Mouse (Mus musculus) B cell, adult 2 months (primary cell): Measurements from ENCODE around the gene Hecw2.

Experiments
- DNase-seq, 2 experiments: peaks; one replicate each; pipeline ENCODE4 v3.0.0; 2022

Hecw2 gene

GRCm38 (mm10) chr1:53823687-53824445, 371.1 kb downstream of the Hecw2 start:
- peak; percentile 76 to 81 for DNase-seq

- no peak for DNase-seq
Measured at GRCm38 (mm10) chr1:53821983-53822382, 373.0 kb downstream of the Hecw2 start.

GRCm38 (mm10) chr1:53820041-53820632, 374.8 kb downstream of the Hecw2 start:
- DNase-seq: no peak

- DNase-seq: no peak
Measured at GRCm38 (mm10) chr1:53818072-53818862, 376.7 kb downstream of the Hecw2 start.

DNA sequence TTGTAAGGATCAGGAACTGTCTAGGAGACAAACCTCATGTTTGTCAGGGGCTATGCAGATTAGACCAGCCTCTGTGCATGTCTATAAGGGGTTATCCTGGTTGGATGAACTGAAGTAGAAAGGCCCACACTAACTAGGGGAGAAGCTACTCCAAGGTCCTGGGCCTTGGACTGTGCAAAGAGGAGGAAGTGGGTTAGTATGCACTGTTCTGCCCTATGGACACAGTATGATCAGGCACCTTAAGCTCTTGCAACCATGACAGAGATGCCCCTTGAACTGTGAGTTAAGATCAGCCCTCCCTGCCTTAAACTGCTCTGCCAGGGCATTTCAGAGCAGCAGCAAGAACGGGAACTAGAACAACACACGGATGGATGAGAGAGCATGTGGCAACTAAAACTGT, 378.6 kb downstream of the Hecw2 start:
- peak; percentile 26 to 34 for DNase-seq

DNA sequence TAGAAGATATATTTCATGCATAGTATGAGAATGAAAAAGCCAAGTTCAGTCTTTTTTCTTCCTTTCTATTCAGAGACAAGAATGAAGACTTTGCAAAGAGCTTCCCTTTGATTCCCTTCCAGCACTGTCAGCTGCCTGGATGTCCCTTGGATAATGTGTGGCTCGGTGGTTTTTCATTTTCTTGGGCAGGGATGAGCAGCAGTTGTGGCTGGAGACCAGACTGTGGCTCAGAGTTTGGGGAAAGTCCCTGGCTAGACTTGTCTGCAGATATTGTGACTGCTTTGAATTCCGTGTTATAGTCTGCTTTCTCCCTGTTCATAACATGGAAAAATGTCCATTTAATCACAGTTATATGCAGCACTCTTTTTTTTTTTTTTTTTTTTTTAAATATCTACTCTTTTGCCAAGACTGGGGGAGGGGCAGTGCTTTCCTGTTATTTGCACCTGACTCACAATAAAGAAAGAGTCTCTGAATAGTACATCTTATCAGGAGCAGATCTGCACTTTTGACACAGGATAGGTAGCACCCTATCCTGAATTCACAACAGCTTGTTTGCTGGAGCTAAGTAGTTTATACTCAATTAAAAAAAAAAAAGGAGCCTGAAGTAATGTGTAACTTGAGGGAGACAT, 380.8 kb downstream of the Hecw2 start:
- no peak for DNase-seq

GRCm38 (mm10) chr1:53811919-53812318, 383.0 kb downstream of the Hecw2 start:
- no peak for DNase-seq

GRCm38 (mm10) chr1:53808229-53808628, 386.7 kb downstream of the Hecw2 start:
- no peak for DNase-seq

DNA sequence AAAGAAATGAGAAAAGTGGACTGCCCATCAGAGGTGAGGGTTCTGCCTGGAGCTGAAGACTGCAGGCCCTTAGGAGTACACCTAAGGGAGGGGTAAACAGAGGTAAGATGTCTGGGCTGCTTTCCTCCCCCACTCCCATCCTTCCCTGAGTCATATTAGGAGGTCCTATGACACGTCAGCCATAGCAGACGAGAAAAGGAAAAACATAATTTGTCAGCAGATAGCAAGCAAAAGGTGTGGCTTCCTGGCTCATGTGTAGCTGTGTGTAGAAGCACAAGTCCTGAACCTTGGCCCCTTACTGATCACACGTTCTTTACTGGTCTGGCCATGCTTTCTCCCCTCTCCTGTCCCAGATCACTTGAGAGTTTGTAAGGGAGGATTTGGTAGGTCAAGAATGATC, 397.2 kb downstream of the Hecw2 start:
- no peak for DNase-seq

GRCm38 (mm10) chr1:53797074-53797473, 397.9 kb downstream of the Hecw2 start:
- no peak for DNase-seq

- no peak for DNase-seq
Measured at GRCm38 (mm10) chr1:53796271-53796670, 398.7 kb downstream of the Hecw2 start.

GRCm38 (mm10) chr1:53795591-53795990, 399.4 kb downstream of the Hecw2 start:
- no peak for DNase-seq

DNA sequence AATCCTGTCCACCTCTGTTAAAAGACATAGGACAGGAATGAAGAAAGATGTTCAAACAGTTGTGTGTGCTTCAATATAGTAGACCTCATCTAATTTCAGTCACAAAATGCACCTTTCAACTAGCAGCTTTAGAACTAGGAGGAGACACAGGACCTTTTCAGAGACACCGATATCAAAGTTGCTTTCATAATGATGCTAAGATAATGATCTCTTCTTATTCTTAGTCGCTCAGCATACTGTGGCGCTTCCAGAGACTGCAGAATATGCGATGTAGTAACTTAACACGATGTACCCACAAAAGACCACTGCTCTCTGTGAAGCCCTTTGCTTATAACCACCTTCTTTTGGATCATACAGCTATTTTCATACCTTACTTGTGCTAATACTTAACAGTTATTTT, 399.9 kb downstream of the Hecw2 start:
- no peak for DNase-seq

DNA sequence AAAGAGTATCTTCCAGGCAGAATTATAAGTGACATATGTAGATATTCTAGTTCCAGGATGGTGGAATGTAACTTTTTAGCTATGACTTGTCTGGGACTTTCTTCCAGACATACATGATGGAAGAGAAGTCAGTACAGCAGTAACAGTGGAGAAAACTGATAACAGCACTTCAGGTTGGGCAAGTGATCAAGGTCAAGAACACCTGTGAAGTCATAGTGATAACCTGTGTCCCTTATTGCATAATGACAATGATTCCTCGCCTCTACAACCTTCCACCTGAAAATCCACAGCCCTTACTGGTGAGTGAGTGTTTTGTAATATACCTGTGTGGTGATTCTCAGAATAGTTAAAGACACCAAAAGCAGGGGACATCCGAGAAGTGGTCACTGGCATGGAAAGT, 400.7 kb downstream of the Hecw2 start:
- no peak for DNase-seq

DNA sequence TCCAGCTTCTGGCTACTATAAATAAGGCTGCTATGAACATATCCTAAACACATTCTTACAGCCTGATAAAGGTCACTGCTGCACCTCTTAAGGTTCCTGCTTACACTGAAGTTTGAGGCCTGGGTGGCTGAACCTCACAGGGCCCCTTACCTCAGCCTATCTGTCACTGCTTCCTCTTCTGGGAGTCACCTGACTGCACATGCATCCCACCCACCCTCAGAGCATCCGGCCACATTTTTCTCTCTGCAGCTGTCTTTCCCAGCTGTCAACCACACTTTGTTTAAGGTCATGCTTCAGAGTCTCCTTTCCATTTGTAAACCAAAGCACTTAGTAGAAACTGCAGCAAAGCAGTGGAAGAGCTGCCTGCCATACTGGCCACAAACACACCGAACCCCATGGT, 403.6 kb downstream of the Hecw2 start:
- peak; percentile 87 to 92 for DNase-seq

GRCm38 (mm10) chr1:53784721-53785418, 410.1 kb downstream of the Hecw2 start, which contains the start of gene Stk17b:
Stk17b (minus strand) TSS chr1:53785224.
- DNase-seq: peak; percentile 95 to 96

GRCm38 (mm10) chr1:53784291-53784720, 410.7 kb downstream of the Hecw2 start:
- DNase-seq: peak; percentile 67 to 76

DNA sequence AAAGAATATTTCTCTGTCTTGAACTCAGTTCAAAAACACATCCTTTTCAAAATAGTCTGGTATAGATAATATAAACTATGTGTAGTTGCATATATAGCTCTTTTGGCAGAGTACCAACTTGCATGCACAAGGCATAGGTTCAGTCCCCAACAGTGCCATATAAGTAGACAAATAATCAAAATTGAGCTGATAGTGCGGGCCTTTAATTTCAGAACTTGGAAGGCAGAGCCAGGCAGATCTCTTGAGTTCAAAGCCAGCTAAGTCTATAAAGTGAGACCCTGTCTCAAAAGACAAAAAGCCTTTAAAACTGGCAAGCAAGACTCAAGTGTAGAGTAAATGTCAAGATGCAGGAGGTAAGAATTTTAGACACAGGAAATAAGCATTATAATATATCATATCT, 412.0 kb downstream of the Hecw2 start:
- no peak for DNase-seq

DNA sequence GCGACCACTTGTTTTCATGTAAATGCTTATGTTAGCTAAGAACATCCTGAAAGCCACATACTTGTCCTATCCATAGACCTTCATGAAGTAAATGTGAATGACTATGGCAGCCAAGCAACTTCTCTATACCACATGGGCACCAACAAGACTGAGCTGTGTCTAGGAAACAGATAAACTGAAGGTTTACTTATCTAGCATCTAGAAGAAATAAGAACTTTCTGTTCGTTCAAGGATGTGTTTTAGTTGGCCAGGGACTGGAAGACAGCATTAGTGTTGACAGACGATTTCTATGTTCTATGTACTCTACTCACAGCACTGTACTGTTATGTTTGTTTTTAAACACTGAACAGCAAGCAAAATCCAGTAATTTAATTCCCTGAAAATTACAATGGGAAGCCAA, 412.9 kb downstream of the Hecw2 start:
- DNase-seq: no peak

- DNase-seq: no peak
Measured at GRCm38 (mm10) chr1:53781311-53781710, 413.7 kb downstream of the Hecw2 start.

DNA sequence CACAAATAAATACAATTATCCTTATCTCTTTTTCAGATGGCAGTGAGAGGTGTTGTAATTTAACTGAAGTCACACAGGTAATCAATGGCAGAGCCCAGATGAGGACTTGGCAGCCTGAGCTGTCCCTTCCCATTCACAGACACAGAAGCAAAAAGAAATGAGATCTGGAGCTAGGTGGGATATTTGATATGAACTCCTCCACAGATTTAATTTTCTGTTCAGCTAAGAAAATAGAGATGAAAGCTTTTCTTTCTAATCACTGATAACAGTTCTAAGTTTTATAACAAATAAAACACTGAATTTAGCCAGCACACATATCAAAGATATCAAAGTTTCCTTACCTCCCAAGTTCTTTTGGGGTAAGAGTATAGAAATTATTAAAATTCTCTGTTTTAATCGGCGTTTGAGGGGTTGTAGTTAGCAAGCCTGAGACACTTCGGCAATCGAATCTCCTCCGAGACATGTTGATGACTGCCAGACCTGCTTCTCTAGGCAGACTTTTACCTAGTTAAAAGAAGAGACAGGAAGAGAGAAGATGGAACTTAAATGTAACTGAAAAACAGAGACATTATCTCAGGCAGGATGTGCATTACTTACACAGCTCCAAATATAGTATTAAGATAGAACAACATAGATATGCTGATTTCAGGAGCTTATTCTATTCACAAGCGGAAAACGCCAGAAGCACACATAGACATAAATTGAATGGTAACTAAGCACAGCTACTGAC, 418.6 kb downstream of the Hecw2 start:
- no peak for DNase-seq

GRCm38 (mm10) chr1:53775545-53775944, 419.4 kb downstream of the Hecw2 start:
- no peak for DNase-seq
